Mouse (Mus musculus): ENCODE data around the gene Zfp119b. TPM values are rescaled to one million over a fixed set of nuclear protein-coding genes. Genes with fewer than 3 reads are reported as not detected.
"Not testable (repeated sequence)": the region's sequence is repeated elsewhere in the genome, so short reads cannot be mapped to it uniquely, and the experiment has no call there.

The Zfp119b gene
- polyA plus RNA-seq, 1 experiment from 2014 or later, result 4.3 TPM

GRCm38 (mm10) chr17:55944387-55944865, 4.9 kb downstream of the Zfp119b start:
- Histone ChIP-seq H3K4me3 (peak overlapping the region; percentile 60), H3K27ac (ENCODE audit: poor library complexity, severe bottlenecking) (peak overlapping the region; percentile 95), H3K4me2 (peak overlapping the region; percentile 85), H3K36me3 (peaks cover 19% of the 10 kb centered on the region), H3K9ac (peak overlapping the region; percentile 73)
- not testable (repeated sequence) for H3K4me1 ChIP-seq (replicated peaks); H3K27me3 ChIP-seq (replicated peaks); H3K9me3 ChIP-seq (replicated peaks)
- WGBS, result 29% methylated on average over 10 of the region's 10 CpGs
- peak; percentile 51; the same call in 1 of the 2 replicates for ATAC-seq (ENCODE audit: insufficient number of reproducible peaks, low FRiP score)

GRCm38 (mm10) chr17:55933191-55933590, 16.1 kb downstream of the Zfp119b start:
- Histone ChIP-seq H3K36me3 (no peaks in the 10 kb centered on the region; the same call in 1 of the 2 replicates), H3K9ac (no peak overlapping the region), H3K27me3 (replicated peaks) (no peaks in the 10 kb centered on the region), H3K27ac (ENCODE audit: poor library complexity, severe bottlenecking) (0 out of 2 replicates have a peak overlapping the region, but pooled peaks have one; percentile 42), H3K4me1 (replicated peaks) (no peaks in the 10 kb centered on the region), H3K9me3 (replicated peaks) (peaks cover 23% of the 10 kb centered on the region), H3K4me3 (peak overlapping the region; percentile 57), H3K4me2 (peak overlapping the region; percentile 83)
- ATAC-seq (ENCODE audit: insufficient number of reproducible peaks, low FRiP score), result peak; percentile 29; the same call in 1 of the 2 replicates
- 88% methylated on average over 15 of the region's 15 CpGs for WGBS

- Histone ChIP-seq H3K27ac (ENCODE audit: poor library complexity, severe bottlenecking) (peak overlapping the region; percentile 42), H3K4me2 (peak overlapping the region; percentile 83), H3K9ac (no peak overlapping the region), H3K9me3 (replicated peaks) (peaks cover 23% of the 10 kb centered on the region), H3K36me3 (no peaks in the 10 kb centered on the region), H3K4me3 (peak overlapping the region; percentile 57), H3K27me3 (replicated peaks) (no peaks in the 10 kb centered on the region), H3K4me1 (replicated peaks) (no peaks in the 10 kb centered on the region)
- WGBS, result 60% methylated on average over 2 of the region's 2 CpGs
- ATAC-seq (ENCODE audit: insufficient number of reproducible peaks, low FRiP score), result 0 out of 2 replicates have a peak, but pooled peaks have one; percentile 26
These were observed 16.7 kb downstream of the Zfp119b start for GRCm38 (mm10) chr17:55932635-55933034.

- peaks cover 23% of the 10 kb centered on the region for H3K9me3 ChIP-seq (replicated peaks)
- H3K4me3 ChIP-seq, result peak overlapping the region; percentile 57
- H3K36me3 ChIP-seq, result no peaks in the 10 kb centered on the region
- peak; percentile 91 for ATAC-seq (ENCODE audit: insufficient number of reproducible peaks, low FRiP score)
- H3K4me2 ChIP-seq, result peak overlapping the region; percentile 83
- no peaks in the 10 kb centered on the region for H3K4me1 ChIP-seq (replicated peaks)
- H3K27ac ChIP-seq (ENCODE audit: poor library complexity, severe bottlenecking), result peak overlapping the region; percentile 38
- H3K9ac ChIP-seq, result peak overlapping the region; percentile 76
- H3K27me3 ChIP-seq (replicated peaks), result no peaks in the 10 kb centered on the region
- 2% methylated on average over 33 of the region's 33 CpGs for WGBS
These were observed 17.5 kb downstream of the Zfp119b start for GRCm38 (mm10) chr17:55931553-55932502.

GRCm38 (mm10) chr17:55906669-55907068, 42.6 kb downstream of the Zfp119b start:
- Histone ChIP-seq H3K9me3 (replicated peaks) (no peaks in the 10 kb centered on the region), H3K4me1 (replicated peaks) (no peaks in the 10 kb centered on the region), H3K9ac (no peak overlapping the region), H3K4me2 (no peak overlapping the region), H3K27me3 (replicated peaks) (no peaks in the 10 kb centered on the region), H3K4me3 (no peak overlapping the region), H3K27ac (ENCODE audit: poor library complexity, severe bottlenecking) (no peak overlapping the region), H3K36me3 (no peaks in the 10 kb centered on the region)
- no peak for ATAC-seq (ENCODE audit: insufficient number of reproducible peaks, low FRiP score)

GRCm38 (mm10) chr17:55904131-55904530, 45.2 kb downstream of the Zfp119b start:
- Histone ChIP-seq H3K27ac (ENCODE audit: poor library complexity, severe bottlenecking) (no peak overlapping the region), H3K9ac (no peak overlapping the region), H3K9me3 (replicated peaks) (0 out of 2 replicates have a peak, but pooled peaks cover 4% of the 10 kb centered on the region), H3K4me3 (no peak overlapping the region), H3K36me3 (0 out of 2 replicates have a peak, but pooled peaks cover under 1% of the 10 kb centered on the region), H3K4me1 (replicated peaks) (no peaks in the 10 kb centered on the region), H3K27me3 (replicated peaks) (no peaks in the 10 kb centered on the region), H3K4me2 (no peak overlapping the region)
- 66% methylated on average over 6 of the region's 6 CpGs for WGBS
- ATAC-seq (ENCODE audit: insufficient number of reproducible peaks, low FRiP score), result no peak

- H3K27ac ChIP-seq (ENCODE audit: poor library complexity, severe bottlenecking), result no peak overlapping the region
- no peak overlapping the region for H3K4me2 ChIP-seq
- H3K36me3 ChIP-seq, result 0 out of 2 replicates have a peak, but pooled peaks cover 3% of the 10 kb centered on the region
- no peaks in the 10 kb centered on the region for H3K27me3 ChIP-seq (replicated peaks)
- no peak overlapping the region for H3K4me3 ChIP-seq
- H3K9me3 ChIP-seq (replicated peaks), result 0 out of 2 replicates have a peak, but pooled peaks cover 4% of the 10 kb centered on the region
- H3K4me1 ChIP-seq (replicated peaks), result no peaks in the 10 kb centered on the region
- WGBS, result 73% methylated on average over 1 of the region's 1 CpGs
- no peak for ATAC-seq (ENCODE audit: insufficient number of reproducible peaks, low FRiP score)
- no peak overlapping the region for H3K9ac ChIP-seq
These were observed 45.6 kb downstream of the Zfp119b start for GRCm38 (mm10) chr17:55903687-55904086.

GRCm38 (mm10) chr17:55903087-55903486, 46.2 kb downstream of the Zfp119b start:
- Histone ChIP-seq H3K9ac (no peak overlapping the region), H3K27me3 (replicated peaks) (no peaks in the 10 kb centered on the region), H3K4me3 (no peak overlapping the region), H3K9me3 (replicated peaks) (peaks cover 6% of the 10 kb centered on the region), H3K4me1 (replicated peaks) (no peaks in the 10 kb centered on the region), H3K27ac (ENCODE audit: poor library complexity, severe bottlenecking) (no peak overlapping the region), H3K36me3 (peaks cover 7% of the 10 kb centered on the region), H3K4me2 (no peak overlapping the region)
- no peak for ATAC-seq (ENCODE audit: insufficient number of reproducible peaks, low FRiP score)
- WGBS, result 64% methylated on average over 2 of the region's 2 CpGs

GRCm38 (mm10) chr17:55892406-55892955, 56.8 kb downstream of the Zfp119b start:
- not testable (repeated sequence) for H3K9me3 ChIP-seq (replicated peaks); H3K4me1 ChIP-seq (replicated peaks); ATAC-seq (ENCODE audit: insufficient number of reproducible peaks, low FRiP score); H3K27me3 ChIP-seq (replicated peaks)
- Histone ChIP-seq H3K4me2 (peak overlapping the region; percentile 57), H3K36me3 (peaks cover 12% of the 10 kb centered on the region), H3K9ac (peak overlapping the region; percentile 54; the same call in 1 of the 2 replicates), H3K27ac (ENCODE audit: poor library complexity, severe bottlenecking) (peak overlapping the region; percentile 68; the same call in 1 of the 2 replicates), H3K4me3 (peak overlapping the region; percentile 58)
- 14% methylated on average over 6 of the region's 8 CpGs for WGBS

Measured in heart, embryonic 12.5 days (tissue).